Mouse (Mus musculus): ENCODE results near the gene Ppm1h.
A peak's percentile ranks its signal among the peaks of the same experiment; 100 is the strongest.

The Ppm1h gene

GRCm38 (mm10) chr10:122858904-122859641, 180.5 kb downstream of the Ppm1h start:
- DNase-seq (ENCODE audit: inconsistent ontology term): peak; percentile 96

DNA sequence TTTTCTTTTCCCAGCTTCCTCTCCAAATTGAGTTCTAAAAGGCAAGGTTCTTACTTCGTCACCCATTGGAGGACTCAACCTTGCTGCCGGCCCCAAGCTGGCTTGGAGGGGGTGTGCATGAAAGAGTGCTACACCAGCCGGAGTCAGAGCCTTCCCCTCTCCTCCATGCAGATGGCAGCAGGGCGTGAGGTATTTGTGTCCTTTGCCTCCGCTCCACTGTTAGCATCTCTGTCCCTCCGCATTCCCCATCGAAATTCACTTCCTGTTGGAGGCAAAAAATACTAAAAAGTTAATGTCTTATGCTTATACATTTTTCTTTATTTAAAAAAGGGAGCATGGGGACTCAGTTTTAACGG, 181.1 kb downstream of the Ppm1h start:
- DNase-seq (ENCODE audit: inconsistent ontology term): no peak

- no peak for DNase-seq (ENCODE audit: inconsistent ontology term)
Observed at GRCm38 (mm10) chr10:122860076-122860475, 181.5 kb downstream of the Ppm1h start.

GRCm38 (mm10) chr10:122861696-122862385, 183.3 kb downstream of the Ppm1h start:
- peak; percentile 97 for DNase-seq (ENCODE audit: inconsistent ontology term)

DNA sequence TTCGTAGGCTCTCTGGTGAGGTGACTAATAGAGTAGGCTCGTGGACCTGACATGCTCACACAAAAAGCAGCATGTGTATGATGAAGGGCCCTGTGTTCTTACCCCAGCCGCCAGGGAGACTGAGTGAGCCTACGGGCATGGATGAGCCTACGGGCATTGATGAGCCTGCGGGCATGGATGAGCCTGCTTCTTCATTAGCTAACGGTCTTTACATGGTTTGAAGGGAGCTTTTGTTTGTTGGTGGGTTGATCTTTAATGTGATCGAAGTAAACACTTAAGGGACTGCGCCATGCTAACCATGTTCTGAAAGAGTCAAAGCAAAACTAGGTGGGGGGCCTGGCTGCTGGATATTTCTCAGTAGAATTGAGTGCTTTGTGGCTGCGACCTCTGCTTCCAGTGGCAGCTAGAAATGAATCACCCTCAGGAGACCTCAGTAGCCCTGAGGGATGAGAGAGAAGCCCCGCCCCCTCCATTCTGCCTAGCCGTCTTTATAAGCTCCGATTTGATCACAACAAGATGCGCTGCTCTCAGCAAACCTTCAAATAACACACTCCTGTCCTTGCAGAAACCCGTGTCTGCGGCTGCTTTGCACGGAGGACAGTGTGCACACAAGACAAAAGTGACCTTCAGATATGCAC, 183.9 kb downstream of the Ppm1h start:
- DNase-seq (ENCODE audit: inconsistent ontology term): no peak

DNA sequence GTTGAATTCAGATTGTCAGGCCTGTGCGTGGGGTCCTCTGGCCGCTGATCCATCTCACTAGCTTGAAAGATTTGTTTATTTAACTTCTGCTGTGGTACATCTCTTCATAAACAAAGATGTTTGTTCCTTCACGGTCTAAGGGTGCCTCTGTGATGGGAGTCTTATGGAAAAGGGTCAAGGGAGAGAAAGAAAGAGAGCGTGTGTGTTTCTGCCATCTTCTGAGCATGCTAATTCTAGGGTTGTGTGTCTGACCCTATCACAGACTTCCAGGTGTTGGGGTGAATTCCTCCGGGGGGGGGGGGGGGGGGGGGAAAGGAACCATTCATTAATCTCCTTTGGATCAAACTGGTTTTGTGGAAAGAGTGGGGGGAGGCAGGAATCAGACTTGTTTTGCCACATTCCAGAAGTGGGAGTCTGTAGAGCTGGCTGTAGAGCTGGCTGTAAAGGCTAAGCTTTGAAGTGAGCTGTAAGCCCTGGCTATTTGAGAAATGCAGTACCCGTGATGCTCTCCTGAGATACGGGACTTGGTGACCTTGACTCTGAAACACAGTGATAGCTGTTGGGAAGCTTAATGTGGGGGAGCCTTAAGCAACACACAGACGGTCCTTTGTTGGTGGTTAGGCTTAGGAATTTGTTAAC, 191.4 kb downstream of the Ppm1h start:
- no peak for DNase-seq (ENCODE audit: inconsistent ontology term)

DNA sequence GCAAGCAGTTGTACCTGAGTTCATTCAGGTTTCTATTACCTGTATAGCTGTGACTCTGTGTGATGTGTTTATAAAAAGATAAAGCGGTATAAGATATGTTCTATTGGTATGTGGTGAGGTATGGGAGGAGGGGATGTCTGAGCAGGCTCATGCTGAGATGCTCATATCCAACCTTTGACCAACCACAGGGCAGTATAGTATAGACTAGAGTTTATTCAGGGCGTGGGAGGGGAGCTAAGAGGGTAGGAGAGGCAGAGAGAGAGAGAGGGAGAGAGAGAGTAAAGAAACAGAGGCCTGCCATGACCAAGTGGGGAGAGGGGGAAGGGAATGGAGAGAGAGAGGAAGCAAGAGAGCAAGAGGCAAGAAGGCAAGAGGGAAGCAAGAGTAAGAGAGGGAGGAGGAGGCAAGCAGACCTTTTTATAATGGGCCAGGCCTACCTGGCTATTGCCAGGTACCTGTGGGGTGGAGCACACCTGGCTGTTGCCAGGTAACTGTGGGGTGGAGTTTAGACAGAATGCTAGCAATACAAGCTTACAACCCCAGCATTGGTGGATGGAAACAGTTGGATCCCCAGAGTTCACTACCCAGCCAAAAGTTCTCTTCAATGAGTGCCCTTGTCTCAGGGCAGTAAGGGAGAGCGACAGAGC, 192.4 kb downstream of the Ppm1h start:
- DNase-seq (ENCODE audit: inconsistent ontology term): no peak

GRCm38 (mm10) chr10:122872720-122873119, 194.2 kb downstream of the Ppm1h start:
- no peak for DNase-seq (ENCODE audit: inconsistent ontology term)

DNA sequence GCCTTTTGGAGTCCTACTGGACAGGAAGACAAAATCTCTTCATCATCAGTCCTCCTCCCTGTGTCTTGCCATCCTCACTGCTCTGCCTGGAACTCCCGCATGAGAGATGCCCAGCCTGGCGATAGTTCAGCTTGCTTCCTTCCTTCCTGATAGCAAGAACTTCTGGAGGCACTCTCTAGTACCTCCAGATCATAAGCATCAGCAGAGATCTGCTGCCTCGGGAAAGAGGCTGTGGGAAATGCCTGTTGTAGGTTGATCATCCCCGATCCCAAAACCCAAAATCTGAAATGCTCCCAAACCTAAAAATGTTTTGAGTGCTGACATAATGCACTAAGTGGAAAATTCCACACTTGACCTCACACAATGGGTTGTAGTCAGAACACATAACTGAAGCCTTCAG, 198.4 kb downstream of the Ppm1h start:
- DNase-seq (ENCODE audit: inconsistent ontology term): peak; percentile 22

GRCm38 (mm10) chr10:122877436-122877835, 198.9 kb downstream of the Ppm1h start:
- DNase-seq (ENCODE audit: inconsistent ontology term): no peak

- no peak for DNase-seq (ENCODE audit: inconsistent ontology term)
Observed at GRCm38 (mm10) chr10:122881456-122881855, 202.9 kb downstream of the Ppm1h start.

- DNase-seq (ENCODE audit: inconsistent ontology term): peak; percentile 75
Observed at GRCm38 (mm10) chr10:122882614-122883013, 204.1 kb downstream of the Ppm1h start.

DNA sequence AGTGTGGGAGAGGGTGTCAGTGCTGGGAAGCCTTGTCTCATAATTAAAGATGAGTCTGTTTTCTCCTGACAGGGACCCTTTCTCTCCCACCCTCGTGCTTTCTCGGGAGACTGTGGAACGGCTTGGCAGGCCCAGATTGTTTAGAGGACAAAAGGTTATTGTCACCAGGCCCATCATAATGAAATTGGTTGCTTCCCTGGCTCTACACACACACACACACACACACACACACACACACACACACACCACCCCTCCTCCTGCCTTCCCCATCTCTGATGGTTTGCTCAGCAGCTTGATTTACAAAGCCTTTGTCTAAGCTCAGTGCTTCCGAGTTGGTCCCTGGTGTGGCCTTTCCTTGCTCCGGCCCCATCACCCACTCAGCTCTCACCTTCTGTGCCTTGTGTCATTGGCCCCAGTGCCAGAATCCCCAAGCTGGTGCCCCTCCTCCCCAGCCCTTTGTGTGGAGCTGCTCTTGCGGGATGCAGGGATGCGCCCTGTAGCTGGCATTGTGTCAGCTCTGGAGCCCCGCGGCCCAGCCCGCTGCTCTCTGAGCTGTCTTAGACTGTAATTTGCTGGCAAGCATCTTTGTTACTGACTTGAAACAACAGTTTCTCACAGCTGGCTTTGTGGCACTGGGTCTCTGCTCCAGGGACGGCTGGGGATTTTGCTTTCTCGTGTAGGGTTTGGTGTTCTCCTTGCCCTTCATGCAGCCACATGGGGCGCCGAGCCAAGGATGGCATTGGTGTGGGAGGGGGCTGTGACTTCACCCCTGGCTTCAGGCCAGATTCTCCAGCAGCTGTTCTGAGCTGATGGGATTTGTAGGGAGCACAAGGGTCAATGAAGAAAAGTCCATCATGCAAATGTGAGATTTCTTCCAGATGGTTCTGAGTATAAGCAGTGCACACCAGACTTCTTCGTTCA, 205.5 kb downstream of the Ppm1h start:
- DNase-seq (ENCODE audit: inconsistent ontology term): peak; percentile 99

- DNase-seq (ENCODE audit: inconsistent ontology term): no peak
Observed at GRCm38 (mm10) chr10:122885301-122885700, 206.7 kb downstream of the Ppm1h start.

DNA sequence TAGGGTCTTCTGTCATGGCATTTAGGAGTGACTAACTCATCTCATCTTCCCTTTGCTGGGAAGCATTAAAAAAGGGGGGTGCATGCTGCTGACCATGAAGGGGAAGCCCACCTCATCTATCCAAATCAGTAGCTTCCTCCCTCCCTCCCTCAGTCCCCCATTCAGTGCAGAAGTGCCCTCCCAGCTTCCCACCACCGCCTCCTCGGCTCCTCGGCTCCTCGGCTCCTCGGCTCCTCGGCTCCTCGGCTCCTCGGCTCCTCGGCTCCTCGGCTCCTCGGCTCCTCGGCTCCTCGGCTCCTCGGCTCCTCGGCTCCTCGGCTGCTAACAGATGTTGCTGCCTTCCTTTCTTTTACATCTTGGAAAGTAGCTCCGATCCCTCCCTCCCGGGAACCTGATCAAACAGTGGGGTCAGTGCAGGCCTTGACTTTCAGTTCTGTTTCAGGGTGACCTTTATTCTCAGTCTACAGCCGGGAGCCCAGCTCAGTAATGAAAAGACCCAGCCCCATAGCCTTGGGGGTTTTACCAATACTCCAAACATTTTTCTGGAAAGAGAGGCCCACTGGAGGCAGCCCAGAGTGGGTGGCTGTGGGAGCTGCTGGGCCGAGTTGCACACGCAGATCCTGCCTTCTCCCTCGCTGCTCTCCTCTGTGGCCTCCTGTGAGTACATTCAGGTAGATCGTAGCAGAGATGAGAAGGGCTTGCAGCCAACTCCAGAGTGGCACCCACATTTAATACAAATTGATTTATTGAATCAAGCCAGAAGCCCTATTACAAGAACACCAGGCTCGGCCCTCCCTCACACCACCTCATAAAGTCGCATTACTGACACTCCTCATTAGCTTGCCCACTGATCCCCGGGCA, 207.7 kb downstream of the Ppm1h start:
- peak; percentile 67 for DNase-seq (ENCODE audit: inconsistent ontology term)

- DNase-seq (ENCODE audit: inconsistent ontology term): peak; percentile 58
Observed at GRCm38 (mm10) chr10:122886916-122887527, 208.5 kb downstream of the Ppm1h start.

DNA sequence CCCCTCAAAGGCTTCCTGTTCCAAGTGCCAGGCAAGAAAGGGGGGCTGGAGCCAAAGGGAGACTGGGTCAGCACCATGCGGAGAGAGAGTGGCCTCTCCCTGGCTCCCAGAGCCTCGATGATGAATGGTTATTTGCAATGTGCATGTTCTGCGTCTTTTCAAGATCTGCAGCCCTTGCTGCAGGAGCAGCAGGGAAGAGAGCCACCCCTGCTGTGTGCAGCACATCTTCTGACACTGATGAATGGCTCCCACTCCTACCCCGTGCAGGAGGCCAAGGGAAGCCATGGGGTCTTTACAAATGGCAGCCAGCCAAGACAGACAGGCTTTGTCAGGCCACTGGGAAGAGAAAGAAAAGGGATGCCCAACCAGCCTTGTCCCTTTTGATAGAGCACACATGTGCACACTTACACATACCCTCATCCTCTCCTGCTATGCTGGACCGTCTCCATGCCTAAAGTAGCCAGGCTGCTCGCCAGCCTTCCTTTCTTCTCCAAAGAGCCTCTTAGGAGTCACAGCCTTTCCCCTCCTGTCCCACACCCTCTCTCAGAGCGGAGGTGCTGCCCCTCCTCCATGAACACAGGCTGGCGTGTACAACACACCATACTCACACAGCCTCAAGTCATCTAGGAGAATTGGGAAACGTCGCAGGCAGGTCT, 209.1 kb downstream of the Ppm1h start:
- no peak for DNase-seq (ENCODE audit: inconsistent ontology term)

GRCm38 (mm10) chr10:122890682-122891350, 212.3 kb downstream of the Ppm1h start:
- no peak for DNase-seq (ENCODE audit: inconsistent ontology term)

Measured in Muller cell, postnatal 12 days (primary cell).